Mouse (Mus musculus): ENCODE measurements at regions not wholly inside any gene's neighbourhood (a gene's known extent, or its start where the extent isn't known, plus 50 kb on each side); places are given as distances from the start of the nearest gene placed in this dataset.

GRCm38 (mm10) chr2:134714001-134714400 lies 70.1 kb upstream of the Tmx4 start:
- no peak for TF ChIP-seq CTCF (IDR thresholded peaks at IDR 0.05; ENCODE audit: low read depth)
- no peak for TF ChIP-seq EP300 (IDR thresholded peaks at IDR 0.05; ENCODE audit: low read depth)

Measured in liver, embryonic 14.5 days (tissue).